Mouse (Mus musculus) cerebellum, adult 9-11 months (tissue): ENCODE measurements around the gene Rpl28.

Experiments used
- DNase-seq: peaks from one replicate; pipeline ENCODE4 v3.0.0; 2022

The Rpl28 gene

GRCm38 (mm10) chr7:4836351-4836792 lies 43.7 kb downstream of the Rpl28 start:
- DNase-seq = peak; percentile 90

GRCm38 (mm10) chr7:4837639-4838038 lies 45.0 kb downstream of the Rpl28 start:
- DNase-seq = peak; percentile 57

- no peak for DNase-seq
These were observed 49.4 kb downstream of the Rpl28 start for GRCm38 (mm10) chr7:4842077-4842476.

GRCm38 (mm10) chr7:4842634-4843131 lies 50.0 kb downstream of the Rpl28 start:
- DNase-seq = no peak

- peak; percentile 53 for DNase-seq
These were observed 51.0 kb downstream of the Rpl28 start for GRCm38 (mm10) chr7:4843604-4844244.

GRCm38 (mm10) chr7:4844245-4844916 lies 51.7 kb downstream of the Rpl28 start, which contains the start of gene Shisa7:
TSS of gene Shisa7 (minus strand) at chr7:4844696.
- peak; percentile 46 for DNase-seq
